Mouse (Mus musculus) lung, postnatal 0 days (tissue): ENCODE results near the gene Rbm44.
A peak's percentile ranks its signal among the peaks of the same experiment; 100 is the strongest.

Experiments used
- CTCF ChIP-seq: IDR thresholded peaks from 2 replicates; pipeline ENCODE4 v1.5.1; 2016; ENCODE audit warnings: antibody characterized with exemption, mild to moderate bottlenecking
- EP300 ChIP-seq: IDR thresholded peaks from 2 replicates; pipeline ENCODE4 v1.6.1; 2016; ENCODE audit warnings: antibody characterized with exemption, mild to moderate bottlenecking, control low read depth

- TF ChIP-seq CTCF (peak; percentile 87), EP300 (peak; percentile 25; the same call in 1 of the 2 replicates)
These were observed 46.0 kb upstream of the Rbm44 start for GRCm38 (mm10) chr1:91098887-91099286.
